Mouse (Mus musculus) MEL (cell line): ENCODE data around the gene Esam. TPM values are rescaled to one million over a fixed set of nuclear protein-coding genes. Genes with fewer than 3 reads are reported as not detected.

Experiments used
- DNase-seq: peaks from one replicate; pipeline ENCODE4 v3.0.0; 2011; ENCODE audit warnings: low read depth, low spot score
- H3K27ac ChIP-seq: 2 replicates; pipeline ENCODE4 v1.5.1; 2012; ENCODE audit warnings: low read depth, mild to moderate bottlenecking, control low read depth, low read length, moderate library complexity; ENCODE audit not compliant: control insufficient read depth
- H3K27me3 ChIP-seq, 2 experiments: fragments of 150-350 bp in 1 of 2; sonication (generic) in 1 of 2; 2 replicates each; pipeline ENCODE4 v1.6.1; 2012; ENCODE audit warnings: low read length in 2 of 2, mild to moderate bottlenecking in 2 of 2, improper control_type of control experiment in 1 of 2, moderate library complexity in 1 of 2; ENCODE audit not compliant: insufficient read depth in 2 of 2, control insufficient read depth in 1 of 2
- H3K36me3 ChIP-seq, 2 experiments: 2 replicates each; pipeline ENCODE4 v1.6.1; 2012 to 2014; ENCODE audit warnings: low read length in 2 of 2, improper control_type of control experiment in 1 of 2, inconsistent platforms in 1 of 2, mild to moderate bottlenecking in 1 of 2; ENCODE audit not compliant: insufficient read depth in 2 of 2, control insufficient read depth in 1 of 2
- H3K4me1 ChIP-seq, 2 experiments: fragments of 150-350 bp in 1 of 2; sonication (generic) in 1 of 2; 2 replicates each; pipeline ENCODE4 v1.6.1; 2012; ENCODE audit warnings: low read length in 2 of 2, improper control_type of control experiment in 1 of 2, mild to moderate bottlenecking in 1 of 2; ENCODE audit not compliant: insufficient read depth in 2 of 2, control insufficient read depth in 1 of 2
- H3K4me3 ChIP-seq, 2 experiments: fragments of 150-350 bp in 1 of 2; sonication (generic) in 1 of 2; 2 replicates each; pipeline ENCODE4 v1.5.1; 2012; ENCODE audit warnings: low read depth in 2 of 2, low read length in 2 of 2, mild to moderate bottlenecking in 2 of 2, moderate library complexity in 2 of 2, control low read depth in 1 of 2, improper control_type of control experiment in 1 of 2; ENCODE audit not compliant: control insufficient read depth in 1 of 2, insufficient read depth in 1 of 2
- H3K79me2 ChIP-seq: 2 replicates; pipeline ENCODE4 v1.6.1; 2012; ENCODE audit warnings: mild to moderate bottlenecking, low read length, moderate library complexity; ENCODE audit not compliant: control insufficient read depth, poor library complexity, insufficient read depth
- H3K9ac ChIP-seq: 2 replicates; pipeline ENCODE4 v1.6.1; 2012; ENCODE audit warnings: low read depth, mild to moderate bottlenecking, control low read depth, low read length, moderate library complexity; ENCODE audit not compliant: control insufficient read depth, poor library complexity, severe bottlenecking
- H3K9me3 ChIP-seq: fragments of 150-350 bp; sonication (generic); replicated peaks from 2 replicates; pipeline ENCODE4 v1.6.1; 2012; ENCODE audit warnings: mild to moderate bottlenecking, low read length, improper control_type of control experiment, moderate library complexity; ENCODE audit not compliant: insufficient read depth
- CHD1 ChIP-seq: IDR thresholded peaks from 2 replicates; pipeline ENCODE4 v1.6.1; 2012; ENCODE audit warnings: low read depth, mild to moderate bottlenecking, inconsistent platforms, low read length, improper control_type of control experiment
- CTCF ChIP-seq, 3 experiments: IDR thresholded peaks in 2 of 3; conservative IDR thresholded peaks in 1 of 3; 2 replicates each; pipeline ENCODE4 v1.5.1; 2011 to 2012; ENCODE audit warnings: low read length in 3 of 3, low read depth in 2 of 3, mild to moderate bottlenecking in 2 of 3, improper control_type of control experiment in 1 of 3, inconsistent platforms in 1 of 3, mixed read lengths in 1 of 3, moderate library complexity in 1 of 3; ENCODE audit not compliant: control insufficient read depth in 1 of 3, insufficient read depth in 1 of 3, poor library complexity in 1 of 3, severe bottlenecking in 1 of 3
- EP300 ChIP-seq, 2 experiments: IDR thresholded peaks; 2 replicates each; pipeline ENCODE4 v1.6.1; 2011; ENCODE audit warnings: improper control_type of control experiment in 2 of 2, low read length in 2 of 2, low read depth in 1 of 2, mild to moderate bottlenecking in 1 of 2
- GABPA ChIP-seq: IDR thresholded peaks from 2 replicates; pipeline ENCODE4 v1.6.1; 2012; ENCODE audit warnings: low read depth, mild to moderate bottlenecking, inconsistent platforms, low read length, improper control_type of control experiment, moderate library complexity
- GATA1 ChIP-seq: IDR thresholded peaks from 2 replicates; pipeline ENCODE4 v1.6.1; 2011; ENCODE audit warnings: low read depth, low read length, improper control_type of control experiment
- HCFC1 ChIP-seq: IDR thresholded peaks from 2 replicates; pipeline ENCODE4 v1.6.1; 2012; ENCODE audit warnings: low read depth, mild to moderate bottlenecking, inconsistent platforms, low read length, improper control_type of control experiment, moderate library complexity
- MEF2A ChIP-seq: IDR thresholded peaks from 2 replicates; pipeline ENCODE4 v1.6.1; 2014; ENCODE audit warnings: low read depth, mild to moderate bottlenecking, inconsistent platforms, low read length, improper control_type of control experiment; ENCODE audit not compliant: poor library complexity, insufficient replicate concordance, severe bottlenecking; ENCODE audit errors: extremely low read depth
- MXI1 ChIP-seq: IDR thresholded peaks from 2 replicates; pipeline ENCODE4 v1.6.1; 2011; ENCODE audit warnings: mild to moderate bottlenecking, low read depth, low read length, improper control_type of control experiment
- MYC ChIP-seq: IDR thresholded peaks from 2 replicates; pipeline ENCODE4 v1.6.1; 2011; ENCODE audit warnings: low read depth, mild to moderate bottlenecking, low read length, improper control_type of control experiment, moderate library complexity
- NELFE ChIP-seq: IDR thresholded peaks from 2 replicates; pipeline ENCODE4 v1.6.1; 2011; ENCODE audit warnings: low read depth, low read length, improper control_type of control experiment
- POLR2AphosphoS5 ChIP-seq: IDR thresholded peaks from 2 replicates; pipeline ENCODE4 v1.6.1; 2012; ENCODE audit warnings: low read depth, borderline replicate concordance, mild to moderate bottlenecking, inconsistent platforms, low read length, moderate library complexity, mixed read lengths
- RAD21 ChIP-seq: IDR thresholded peaks from 2 replicates; pipeline ENCODE4 v1.6.1; 2011; ENCODE audit warnings: mild to moderate bottlenecking, low read depth, low read length, improper control_type of control experiment
- RCOR1 ChIP-seq: IDR thresholded peaks from 2 replicates; pipeline ENCODE4 v1.6.1; 2012; ENCODE audit warnings: low read depth, mild to moderate bottlenecking, inconsistent platforms, low read length, improper control_type of control experiment
- SIN3A ChIP-seq: IDR thresholded peaks from 2 replicates; pipeline ENCODE4 v1.6.1; 2012; ENCODE audit warnings: low read length, improper control_type of control experiment, inconsistent platforms
- SMC3 ChIP-seq: IDR thresholded peaks from 2 replicates; pipeline ENCODE4 v1.6.1; 2011; ENCODE audit warnings: low read depth, low read length, improper control_type of control experiment
- TBP ChIP-seq: IDR thresholded peaks from 2 replicates; pipeline ENCODE4 v1.8.0; 2011; ENCODE audit warnings: low read depth, low read length, improper control_type of control experiment
- USF2 ChIP-seq, 2 experiments: IDR thresholded peaks; 2 replicates each; pipeline ENCODE4 v1.6.1; 2011 to 2012; ENCODE audit warnings: improper control_type of control experiment in 2 of 2, low read length in 2 of 2, borderline replicate concordance in 1 of 2, inconsistent platforms in 1 of 2, low read depth in 1 of 2, mild to moderate bottlenecking in 1 of 2; ENCODE audit not compliant: insufficient read depth in 1 of 2
- ZKSCAN1 ChIP-seq: IDR thresholded peaks from 2 replicates; pipeline ENCODE4 v1.6.1; 2012; ENCODE audit warnings: low read depth, mild to moderate bottlenecking, inconsistent platforms, low read length, improper control_type of control experiment, moderate library complexity
- ZMIZ1 ChIP-seq: IDR thresholded peaks from 2 replicates; pipeline ENCODE4 v1.6.1; 2012; ENCODE audit warnings: low read depth, mild to moderate bottlenecking, inconsistent platforms, low read length, improper control_type of control experiment, moderate library complexity
- polyA plus RNA-seq, 2 experiments: library from polyadenylated mRNA; stranded (reverse) in 1 of 2; unstranded in 1 of 2; fragments of >175 nt in 1 of 2; fragments of >200 nt in 1 of 2; gene quantifications; 2 replicates each; pipeline versions ENCODE4 v1.2.1 to v1.2.4; 2012; ENCODE audit warnings: low replicate concordance in 2 of 2, low read depth in 1 of 2; ENCODE audit not compliant: insufficient read length in 2 of 2, insufficient read depth in 1 of 2, missing spikeins in 1 of 2
- total RNA-seq: library from RNA; depleted of rRNA; stranded (reverse); fragments of 300-350 nt; gene quantifications from 2 replicates; pipeline ENCODE4 v1.2.3, GENCODE M21; 2012

Esam gene
- total and polyA plus RNA-seq, 3 experiments: 0.23 to 0.89 TPM; not detected in 1

- TF ChIP-seq SMC3: peak; percentile 21; the same call in 1 of the 2 replicates
- TF ChIP-seq HCFC1: no peak
- no peak for TF ChIP-seq MEF2A
- TF ChIP-seq RCOR1: no peak
Measured at GRCm38 (mm10) chr9:37546889-37547288, 19.0 kb downstream of the Esam start (continued).

GRCm38 (mm10) chr9:37550435-37550834 lies 22.6 kb downstream of the Esam start:
- Histone ChIP-seq H3K27me3 (no peaks in the 10 kb centered on the region), H3K4me3 (no peak overlapping the region), H3K9me3 (no peaks in the 10 kb centered on the region), H3K27ac (no peak overlapping the region), H3K4me1 (peaks cover 6 to 27% of the 10 kb centered on the region in 2 experiments), H3K36me3 (peaks cover 0 to 24% of the 10 kb centered on the region in 2 experiments; a peak in 2 of 4 replicates), H3K9ac (no peak overlapping the region), H3K79me2 (no peaks in the 10 kb centered on the region)
- DNase-seq: no peak
- no peak for TF ChIP-seq ZMIZ1
- TF ChIP-seq POLR2AphosphoS5: no peak
- peak; percentile 70 for TF ChIP-seq RCOR1
- TF ChIP-seq CHD1: no peak
- TF ChIP-seq GATA1: peak; percentile 52
- no peak for TF ChIP-seq MYC
- TF ChIP-seq GABPA: no peak
- no peak for TF ChIP-seq ZKSCAN1
- TF ChIP-seq TBP: no peak
- no peak for TF ChIP-seq SMC3
- no peak for TF ChIP-seq CTCF (IDR thresholded peaks at IDR 0.05 in 2 of 3, conservative IDR thresholded peaks at IDR 0.05 in 1 of 3; ENCODE audit: control insufficient read depth in 1 of 3, insufficient read depth in 1 of 3, low read depth in 2 of 3, low read length in 3 of 3, poor library complexity in 1 of 3, severe bottlenecking in 1 of 3)
- peak in 1 of 2 experiments; percentile 21; a peak in 1 of 4 replicates for TF ChIP-seq EP300 (IDR thresholded peaks at IDR 0.05; ENCODE audit: low read depth in 1 of 2, low read length in 2 of 2)
- TF ChIP-seq NELFE: no peak
- TF ChIP-seq RAD21: no peak

- Histone ChIP-seq H3K79me2 (no peaks in the 10 kb centered on the region), H3K4me1 (peaks cover 6 to 27% of the 10 kb centered on the region in 2 experiments), H3K27me3 (no peaks in the 10 kb centered on the region), H3K9ac (peak overlapping the region; percentile 36), H3K36me3 (peaks cover 0 to 24% of the 10 kb centered on the region in 2 experiments; a peak in 2 of 4 replicates), H3K27ac (no peak overlapping the region), H3K9me3 (no peaks in the 10 kb centered on the region), H3K4me3 (peak overlapping the region; percentile 52 to 56)
- DNase-seq: peak; percentile 51
- TF ChIP-seq SIN3A (0 out of 2 replicates have a peak, but pooled peaks have one; percentile 17), MXI1 (peak; percentile 20; the same call in 1 of the 2 replicates), USF2 (IDR thresholded peaks at IDR 0.05; ENCODE audit: borderline replicate concordance in 1 of 2, insufficient read depth in 1 of 2, low read depth in 1 of 2, low read length in 2 of 2) (no peak)
Measured at GRCm38 (mm10) chr9:37551751-37552531, 24.1 kb downstream of the Esam start.
